Mouse (Mus musculus) midbrain, embryonic 16.5 days (tissue): ENCODE data around the gene Gpr15. TPM values are rescaled to one million over a fixed set of nuclear protein-coding genes. Genes with fewer than 3 reads are reported as not detected.

Experiments
- ATAC-seq: fragments of 200-750 bp; cut with Nextera tagmentation; 2 replicates; pipeline ENCODE4 v1.8.0; 2017; ENCODE audit warnings: moderate TSS enrichment
- H3K27ac ChIP-seq: fragments of 300-500 bp; sonication (generic); 2 replicates; pipeline ENCODE4 v1.5.1; 2014; ENCODE audit warnings: mild to moderate bottlenecking, low read length, mixed read lengths
- H3K27me3 ChIP-seq: fragments of 300-500 bp; sonication (generic); 2 replicates; pipeline ENCODE4 v1.6.1; 2014; ENCODE audit warnings: low read depth, low read length, mixed read lengths; ENCODE audit not compliant: control insufficient read depth, insufficient read depth
- H3K36me3 ChIP-seq: fragments of 300-500 bp; sonication (generic); 2 replicates; pipeline ENCODE4 v1.6.1; 2014; ENCODE audit warnings: mild to moderate bottlenecking, low read length, moderate library complexity, mixed read lengths; ENCODE audit not compliant: control insufficient read depth, insufficient read depth
- H3K4me1 ChIP-seq: fragments of 300-500 bp; sonication (generic); 2 replicates; pipeline ENCODE4 v1.6.1; 2014; ENCODE audit warnings: mild to moderate bottlenecking, low read length, mixed read lengths; ENCODE audit not compliant: control insufficient read depth, insufficient read depth
- H3K4me2 ChIP-seq: fragments of 300-500 bp; sonication (generic); 2 replicates; pipeline ENCODE4 v1.6.1; 2014; ENCODE audit warnings: mild to moderate bottlenecking, low read length, mixed read lengths
- H3K4me3 ChIP-seq: fragments of 300-500 bp; sonication (generic); 2 replicates; pipeline ENCODE4 v1.5.1; 2014; ENCODE audit warnings: low read depth, mild to moderate bottlenecking, low read length, moderate library complexity, mixed read lengths
- H3K9ac ChIP-seq: fragments of 300-500 bp; sonication (generic); 2 replicates; pipeline ENCODE4 v1.6.1; 2014; ENCODE audit warnings: low read depth, low read length, mixed read lengths
- H3K9me3 ChIP-seq: fragments of 300-500 bp; sonication (generic); replicated peaks from 2 replicates; pipeline ENCODE4 v1.6.1; 2014; ENCODE audit warnings: mild to moderate bottlenecking, low read length, mixed read lengths; ENCODE audit not compliant: control insufficient read depth, poor library complexity, severe bottlenecking
- WGBS: fragments of 180-500 bp; shearing (Covaris S2); extraction: QIAGEN DNeasy Blood & Tissue Kit; methylation state at CpG from one replicate; pipeline ENCODE4 v1.1.7; 2014; 5-methylcytosine and 5-hydroxymethylcytosine counted together
- microRNA-seq: library from miRNA; unstranded; fragments of <30 nt; microRNA quantifications from one replicate; pipeline ENCODE4, GENCODE M21; 2017
- polyA plus RNA-seq: library from polyadenylated mRNA; unstranded; fragments of >200 nt; fragmentation: Nextera tagmentation; extraction: Ambion mirVana; gene quantifications from 2 replicates; pipeline ENCODE4 v1.2.1, GENCODE M21; 2015

Gene Gpr15
- polyA plus RNA-seq, 1 experiment from 2014 or later, result 0.18 TPM

- H3K36me3 ChIP-seq, result peaks cover 12% of the 10 kb centered on the region
- peak within 1 kb of the TSS; percentile 78 for H3K4me2 ChIP-seq
- H3K27me3 ChIP-seq, result no peaks in the 10 kb centered on the region
- ATAC-seq, result peak; percentile 100
- peak within 1 kb of the TSS; percentile 84 for H3K9ac ChIP-seq
- H3K27ac ChIP-seq, result peak within 1 kb of the TSS; percentile 81
- H3K4me3 ChIP-seq, result peak within 1 kb of the TSS; percentile 92
- H3K4me1 ChIP-seq, result peaks cover 11% of the 10 kb centered on the region
- H3K9me3 ChIP-seq, result no peaks in the 10 kb centered on the region
- WGBS, result under 1% methylated on average over 48 of the region's 51 CpGs
These were observed 48.8 kb downstream of the Gpr15 start, which contains the start of gene Cpox for GRCm38 (mm10) chr16:58669917-58670630. TSS of gene Cpox (plus strand) at chr16:58670292.

- WGBS, result 62% methylated on average over 5 of the region's 5 CpGs
- Histone ChIP-seq H3K9me3 (no peaks in the 10 kb centered on the region), H3K9ac (no peak overlapping the region), H3K4me2 (peak overlapping the region; percentile 78), H3K4me3 (peak overlapping the region; percentile 92; the same call in 1 of the 2 replicates), H3K36me3 (peaks cover 5% of the 10 kb centered on the region), H3K27me3 (no peaks in the 10 kb centered on the region), H3K4me1 (peaks cover 11% of the 10 kb centered on the region), H3K27ac (no peak overlapping the region)
- ATAC-seq, result no peak
These were observed 49.6 kb downstream of the Gpr15 start for GRCm38 (mm10) chr16:58669264-58669663.

GRCm38 (mm10) chr16:58668586-58668985, 50.3 kb downstream of the Gpr15 start:
- no peak for ATAC-seq
- Histone ChIP-seq H3K9me3 (no peaks in the 10 kb centered on the region), H3K27ac (no peak overlapping the region), H3K4me1 (peaks cover 11% of the 10 kb centered on the region), H3K27me3 (no peaks in the 10 kb centered on the region), H3K9ac (no peak overlapping the region), H3K4me3 (no peak overlapping the region), H3K4me2 (no peak overlapping the region), H3K36me3 (no peaks in the 10 kb centered on the region)
- 87% methylated on average over 3 of the region's 3 CpGs for WGBS

Small RNAs within 50 kb of the gene (microRNA-seq; reads per million reads assigned to microRNA genes)
- gene Gm27564, result not detected

Other genes starting within 250 kb of the Gpr15 start
- gene St3gal6, start 194.8 kb downstream of the Gpr15 start, polyA plus RNA-seq, result 12.6 and 13.2 TPM in 2 replicates
- not detected in 2 replicates for gene Gm813, start 102.1 kb downstream of the Gpr15 start, polyA plus RNA-seq
- gene E330017A01Rik, start 80.3 kb downstream of the Gpr15 start, polyA plus RNA-seq, result not detected in 2 replicates
- gene Cpox, start 48.8 kb downstream of the Gpr15 start, polyA plus RNA-seq, result 13.5 and 13.6 TPM in 2 replicates
- 144 and 152 TPM in 2 replicates for gene Cldnd1, start 8.8 kb upstream of the Gpr15 start, polyA plus RNA-seq
- not detected in 2 replicates for gene Olfr172, start 44.1 kb upstream of the Gpr15 start, polyA plus RNA-seq
- not detected in 2 replicates for gene Olfr173, start 81.2 kb upstream of the Gpr15 start, polyA plus RNA-seq
- not detected in 2 replicates for gene Olfr175-ps1, start 107.7 kb upstream of the Gpr15 start, polyA plus RNA-seq
- gene Olfr177, start 155.7 kb upstream of the Gpr15 start, polyA plus RNA-seq, result not detected in 2 replicates
- not detected in 2 replicates for gene Olfr178, start 173.0 kb upstream of the Gpr15 start, polyA plus RNA-seq
- not detected in 2 replicates for gene Olfr181, start 209.7 kb upstream of the Gpr15 start, polyA plus RNA-seq
- not detected in 2 replicates for gene Olfr180, start 210.3 kb upstream of the Gpr15 start, polyA plus RNA-seq